Comparison of ENCODE assay signal across 15 mouse cellular contexts in genomic region chr5:8063207-8063606, GRCm38 (mm10). TPM values are rescaled to one million over a fixed set of nuclear protein-coding genes. Genes with fewer than 3 reads are reported as not detected.
A peak's percentile ranks its signal among the peaks of the same experiment; 100 is the strongest.
DNase-seq lines count a peak whose midpoint lies in the region; ATAC-seq lines count a peak whose summit lies in the region.
"Had no signal": no experiment of that assay in that cellular context is flagged by ENCODE, and none has a peak within 500 bp of the region (broad histone marks: within the 10 kb centered on the region; RNA-seq: fewer than 3 reads in every experiment).

No protein-coding gene starts in this region.

- no peak overlapping the region for H3K4me2 ChIP-seq in heart, embryonic 12.5 days
- H3K4me2 ChIP-seq in forebrain, embryonic 13.5 days = no peak overlapping the region
- H3K4me2 ChIP-seq: embryonic facial prominence, embryonic 13.5 days; limb, embryonic 15.5 days; midbrain, embryonic 12.5 days had no signal

- peaks cover 3% of the 10 kb centered on the region; the same call in 1 of the 2 replicates for H3K4me1 ChIP-seq in heart, embryonic 12.5 days (replicated peaks)
- no peaks in the 10 kb centered on the region for H3K4me1 ChIP-seq in forebrain, embryonic 13.5 days
- H3K4me1 ChIP-seq: embryonic facial prominence, embryonic 13.5 days; limb, embryonic 15.5 days; midbrain, embryonic 12.5 days had no signal

- WGBS in heart, embryonic 12.5 days = 35% methylated on average over 6 of the region's 6 CpGs
- 75% methylated on average over 6 of the region's 6 CpGs for WGBS in forebrain, embryonic 13.5 days

- peak; percentile 84 for ATAC-seq in heart, embryonic 12.5 days (ENCODE audit: insufficient number of reproducible peaks, low FRiP score)
- peak; percentile 18; the same call in 1 of the 2 replicates for ATAC-seq in megakaryocyte, adult 5-6 weeks (ENCODE audit: poor library complexity, severe bottlenecking)
- ATAC-seq in forebrain, embryonic 13.5 days = no peak

- intact Hi-C loops in heart, postnatal 10 days (cut with DNase I) = loop anchor here (5.0 kb wide), 1 partner anchor 299 kb away; no protein-coding TSS in a partner anchor

- H3K27ac ChIP-seq in heart, embryonic 12.5 days (ENCODE audit: poor library complexity, severe bottlenecking) = no peak overlapping the region
- H3K27ac ChIP-seq in forebrain, embryonic 13.5 days = no peak overlapping the region
- H3K27ac ChIP-seq: embryonic facial prominence, embryonic 13.5 days; limb, embryonic 15.5 days; midbrain, embryonic 12.5 days had no signal

- no peak overlapping the region for H3K9ac ChIP-seq in heart, embryonic 12.5 days
- no peak overlapping the region for H3K9ac ChIP-seq in forebrain, embryonic 13.5 days
- H3K9ac ChIP-seq: embryonic facial prominence, embryonic 13.5 days; limb, embryonic 15.5 days; midbrain, embryonic 12.5 days had no signal

- H3K36me3 ChIP-seq in heart, embryonic 12.5 days = peaks cover 79% of the 10 kb centered on the region
- H3K36me3 ChIP-seq in forebrain, embryonic 13.5 days (ENCODE audit: poor library complexity, severe bottlenecking) = peaks cover 62% of the 10 kb centered on the region

- no peak for DNase-seq in heart, postnatal 10 days
- DNase-seq in c-Kit-negative CD71-positive TER-119-positive erythroid progenitor cells, embryonic 14.5 days (ENCODE audit: low read depth, low spot score) = peak; percentile 25
- peak; percentile 76 for DNase-seq in liver
- DNase-seq in spleen, postnatal 4 days (ENCODE audit: low spot score in 2 of 2) = no peak
- DNase-seq in spleen, postnatal 14 days (ENCODE audit: low spot score in 2 of 2) = no peak
- DNase-seq: adrenal gland, postnatal 10 days; gastrocnemius, postnatal 36 days; lung, postnatal 14 days; right cerebral cortex, postnatal 4 days had no signal

- H3K27me3 ChIP-seq in heart, embryonic 12.5 days (replicated peaks) = no peaks in the 10 kb centered on the region
- no peaks in the 10 kb centered on the region for H3K27me3 ChIP-seq in forebrain, embryonic 13.5 days
- H3K27me3 ChIP-seq: embryonic facial prominence, embryonic 13.5 days; limb, embryonic 15.5 days; midbrain, embryonic 12.5 days had no signal

- H3K9me3 ChIP-seq in heart, embryonic 12.5 days (replicated peaks) = no peaks in the 10 kb centered on the region
- no peaks in the 10 kb centered on the region for H3K9me3 ChIP-seq in forebrain, embryonic 13.5 days (replicated peaks)
- H3K9me3 ChIP-seq: embryonic facial prominence, embryonic 13.5 days; limb, embryonic 15.5 days; midbrain, embryonic 12.5 days had no signal

- H3K4me3 ChIP-seq in heart, embryonic 12.5 days = no peak overlapping the region
- no peak overlapping the region for H3K4me3 ChIP-seq in forebrain, embryonic 13.5 days
- H3K4me3 ChIP-seq: embryonic facial prominence, embryonic 13.5 days; limb, embryonic 15.5 days; midbrain, embryonic 12.5 days had no signal

RNA-seq across cellular contexts. Expression of gene Sri, which starts 17.3 kb away (rescaled TPM):
- 242 and 247 TPM in 2 replicates for polyA plus RNA-seq in heart, embryonic 12.5 days (2016; fragmentation: Nextera tagmentation; extraction: Ambion mirVana)
- total RNA-seq in heart, postnatal 10 days (2021) = 100 to 1,000 TPM; 147 to 160 TPM
- total RNA-seq in megakaryocyte, adult 5-6 weeks (2015) = 291 and 295 TPM in 2 replicates
- total RNA-seq in megakaryocyte, adult 5-6 weeks (2017) = 122 and 177 TPM in 2 replicates
- polyA plus RNA-seq in forebrain, embryonic 13.5 days (2015; fragmentation: Nextera tagmentation; extraction: Ambion mirVana) = 135 and 147 TPM in 2 replicates

Comparison
In these comparisons a context has a peak if more than half of its experiments do, and no peak if none do; other contexts are left out.
1. DNase-seq: peak in c-Kit-negative CD71-positive TER-119-positive erythroid progenitor cells, embryonic 14.5 days (single experiment) and liver (single experiment); none in heart, postnatal 10 days (0 of 2), spleen, postnatal 4 days (0 of 2) and spleen, postnatal 14 days (0 of 2).